Mouse (Mus musculus): ENCODE results near the gene Lmnb2. TPM values are rescaled to one million over a fixed set of nuclear protein-coding genes. Genes with fewer than 3 reads are reported as not detected.

Lmnb2 gene
- polyA plus RNA-seq, 1 experiment from 2014 or later: 12.1 TPM

DNA sequence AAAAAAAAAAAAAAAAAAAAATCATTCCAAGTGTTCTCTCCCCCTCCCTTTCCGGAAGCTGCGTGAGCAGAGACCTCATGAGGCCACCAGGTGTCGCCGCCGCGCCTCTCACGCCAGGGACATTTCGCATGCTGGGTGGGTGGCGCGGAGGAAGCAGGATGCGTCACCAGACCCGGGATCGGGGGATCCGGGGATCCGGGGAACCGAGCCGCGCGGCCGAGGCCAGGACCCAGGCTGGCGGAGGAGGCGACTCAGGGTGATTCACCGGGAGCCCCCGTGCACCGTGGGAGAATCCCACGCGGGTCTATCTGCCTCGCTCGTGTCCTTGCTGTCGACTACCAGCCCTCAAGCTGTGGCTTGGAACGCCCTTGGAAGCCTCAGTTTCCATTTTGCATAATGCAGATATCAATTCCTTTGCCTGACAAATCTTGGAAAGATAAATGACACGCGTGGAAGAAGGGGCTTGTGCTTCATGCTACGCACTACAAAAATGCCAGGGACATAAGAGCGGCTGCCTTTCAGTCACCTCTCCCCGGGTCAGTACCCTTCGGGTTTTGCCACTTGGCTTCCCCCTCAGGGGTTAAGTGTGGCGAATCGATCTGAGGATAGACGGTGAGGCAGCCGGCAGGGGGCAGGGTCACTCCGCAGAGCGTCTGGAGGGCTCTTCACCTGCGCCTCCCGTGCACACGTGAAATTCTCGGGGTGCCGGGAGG, 10.7 kb upstream of the Lmnb2 start:
- no peaks in the 10 kb centered on the region for H3K9me3 ChIP-seq (replicated peaks; ENCODE audit: control insufficient read depth, low read length)
- peak overlapping the region; percentile 44 for H3K4me3 ChIP-seq (ENCODE audit: low read depth, low read length)
- peak overlapping the region; percentile 71 for H3K9ac ChIP-seq (ENCODE audit: low read length)
- peak; percentile 95 for DNase-seq (ENCODE audit: low spot score)
- H3K27ac ChIP-seq (ENCODE audit: low read depth, low read length): peak overlapping the region; percentile 44; the same call in 1 of the 2 replicates
- no peaks in the 10 kb centered on the region for H3K36me3 ChIP-seq (ENCODE audit: control insufficient read depth, insufficient read depth, low read length)
- peaks cover 33% of the 10 kb centered on the region for H3K4me1 ChIP-seq (ENCODE audit: control insufficient read depth, insufficient read depth, low read length)
- ATAC-seq: peak; percentile 33
- H3K4me2 ChIP-seq (ENCODE audit: low read length): peak overlapping the region; percentile 84
- H3K27me3 ChIP-seq (replicated peaks; ENCODE audit: control insufficient read depth, insufficient read depth, low read length): peaks cover 34% of the 10 kb centered on the region
- WGBS: under 1% methylated on average over 47 of the region's 48 CpGs

DNA sequence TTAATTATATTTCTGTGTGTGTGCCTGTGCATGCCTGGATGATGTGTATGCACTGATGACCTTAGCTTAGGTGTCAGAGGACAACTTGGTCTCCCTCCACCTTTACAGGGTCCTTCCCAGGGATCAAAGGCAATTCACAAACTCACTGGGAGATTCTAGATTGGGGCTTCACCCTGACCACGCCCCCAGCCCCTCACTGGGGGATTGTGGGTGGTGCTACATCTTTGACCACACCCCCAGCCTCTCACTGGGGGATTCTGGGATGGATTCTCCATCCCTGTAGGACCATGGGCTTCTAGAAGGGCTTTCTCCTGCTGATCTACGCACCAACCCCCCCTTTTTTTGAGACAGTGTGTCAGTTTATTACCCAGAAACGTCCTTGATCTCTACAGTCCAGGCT, 7.4 kb upstream of the Lmnb2 start:
- Histone ChIP-seq H3K4me2 (ENCODE audit: low read length) (no peak overlapping the region), H3K9ac (ENCODE audit: low read length) (no peak overlapping the region), H3K4me3 (ENCODE audit: low read depth, low read length) (no peak overlapping the region), H3K36me3 (ENCODE audit: control insufficient read depth, insufficient read depth, low read length) (no peaks in the 10 kb centered on the region), H3K9me3 (replicated peaks; ENCODE audit: control insufficient read depth, low read length) (no peaks in the 10 kb centered on the region), H3K27me3 (replicated peaks; ENCODE audit: control insufficient read depth, insufficient read depth, low read length) (peaks cover 2% of the 10 kb centered on the region; the same call in 1 of the 2 replicates), H3K27ac (ENCODE audit: low read depth, low read length) (no peak overlapping the region), H3K4me1 (ENCODE audit: control insufficient read depth, insufficient read depth, low read length) (peaks cover 16% of the 10 kb centered on the region)
- 61% methylated on average over 3 of the region's 3 CpGs for WGBS
- DNase-seq (ENCODE audit: low spot score) (no peak), ATAC-seq (no peak)

DNA sequence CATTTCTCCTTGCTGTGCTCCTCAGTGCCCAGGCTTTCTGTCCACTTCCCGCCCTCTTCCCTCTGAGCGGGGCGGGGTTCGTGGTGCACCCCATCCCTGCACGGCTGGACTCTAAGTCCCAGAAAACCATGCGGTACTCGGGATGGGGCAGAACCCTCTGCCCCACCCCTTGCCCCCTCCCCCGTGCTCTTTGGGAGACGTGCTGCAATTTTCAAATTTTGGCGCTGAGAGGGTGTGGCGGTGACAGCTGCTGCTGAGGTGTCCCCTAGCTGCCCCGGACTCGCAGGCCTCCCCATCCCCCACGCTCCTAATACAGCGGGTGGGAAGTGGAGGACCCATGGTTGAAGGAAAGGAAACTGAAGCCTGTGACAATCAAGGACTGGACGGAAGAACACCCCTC, 3.9 kb upstream of the Lmnb2 start:
- Histone ChIP-seq H3K27me3 (replicated peaks; ENCODE audit: control insufficient read depth, insufficient read depth, low read length) (no peaks in the 10 kb centered on the region), H3K4me2 (ENCODE audit: low read length) (peak overlapping the region; percentile 38), H3K4me1 (ENCODE audit: control insufficient read depth, insufficient read depth, low read length) (peaks cover 7% of the 10 kb centered on the region), H3K27ac (ENCODE audit: low read depth, low read length) (no peak overlapping the region), H3K9me3 (replicated peaks; ENCODE audit: control insufficient read depth, low read length) (no peaks in the 10 kb centered on the region), H3K9ac (ENCODE audit: low read length) (peak overlapping the region; percentile 18; the same call in 1 of the 2 replicates), H3K36me3 (ENCODE audit: control insufficient read depth, insufficient read depth, low read length) (no peaks in the 10 kb centered on the region), H3K4me3 (ENCODE audit: low read depth, low read length) (peak overlapping the region; percentile 8; the same call in 1 of the 2 replicates)
- ATAC-seq (no peak), DNase-seq (ENCODE audit: low spot score) (peak; percentile 48)
- WGBS: 4% methylated on average over 16 of the region's 16 CpGs

DNA sequence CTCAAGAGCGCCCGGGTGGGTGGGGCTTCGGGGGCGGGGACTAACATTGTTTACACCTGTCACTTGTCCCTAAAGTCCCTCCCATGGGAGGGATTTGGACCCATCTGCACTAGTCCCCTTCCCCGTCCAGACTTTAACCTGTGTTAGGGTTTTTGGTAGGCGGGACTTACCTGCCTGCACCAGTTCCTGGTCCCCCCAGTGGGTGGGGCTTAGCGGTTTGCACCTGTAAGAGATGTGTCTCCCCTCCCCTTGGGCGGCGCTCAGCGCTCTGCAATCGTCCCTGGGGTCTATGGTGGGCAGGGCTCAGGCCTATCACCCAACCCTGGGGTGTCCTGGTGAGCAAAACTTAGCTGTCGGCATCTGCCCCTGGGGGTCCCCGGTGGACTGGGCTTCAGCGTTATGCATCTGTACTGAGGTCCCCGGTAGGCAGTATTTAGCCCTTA, 688 bp downstream of the Lmnb2 start:
- WGBS: 2% methylated on average over 15 of the region's 15 CpGs
- ATAC-seq: peak; percentile 24; the same call in 1 of the 2 replicates
- peak overlapping the region; percentile 75; the same call in 1 of the 2 replicates for H3K27ac ChIP-seq (ENCODE audit: low read depth, low read length)
- peak; percentile 21 for DNase-seq (ENCODE audit: low spot score)
- peak overlapping the region; percentile 93 for H3K9ac ChIP-seq (ENCODE audit: low read length)
- H3K9me3 ChIP-seq (replicated peaks; ENCODE audit: control insufficient read depth, low read length): no peaks in the 10 kb centered on the region
- peak overlapping the region; percentile 62 for H3K4me2 ChIP-seq (ENCODE audit: low read length)
- peaks cover 28% of the 10 kb centered on the region for H3K36me3 ChIP-seq (ENCODE audit: control insufficient read depth, insufficient read depth, low read length)
- H3K27me3 ChIP-seq (replicated peaks; ENCODE audit: control insufficient read depth, insufficient read depth, low read length): no peaks in the 10 kb centered on the region
- H3K4me3 ChIP-seq (ENCODE audit: low read depth, low read length): peak overlapping the region; percentile 93
- peaks cover 7% of the 10 kb centered on the region for H3K4me1 ChIP-seq (ENCODE audit: control insufficient read depth, insufficient read depth, low read length)

DNA sequence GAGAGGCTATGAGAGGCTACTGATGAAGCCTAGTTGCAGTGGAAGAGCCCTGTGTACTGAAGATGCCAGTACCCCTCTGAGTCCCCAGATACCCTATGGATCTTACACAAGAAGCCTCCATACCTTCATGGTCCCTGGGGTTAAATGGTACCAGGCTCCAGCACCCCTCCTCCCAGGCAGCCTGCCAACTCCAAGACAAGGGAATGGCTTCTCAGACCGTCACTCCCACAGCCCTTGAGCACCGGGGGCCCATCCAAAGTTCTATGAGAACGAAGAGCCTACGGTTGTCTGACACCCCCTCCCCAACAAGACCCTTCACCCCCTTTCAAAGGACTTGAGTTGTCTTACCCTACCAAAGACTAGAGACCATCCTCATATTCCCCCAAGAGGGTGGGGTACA, 2.3 kb downstream of the Lmnb2 start:
- WGBS: 76% methylated on average over 4 of the region's 4 CpGs
- Histone ChIP-seq H3K27me3 (replicated peaks; ENCODE audit: control insufficient read depth, insufficient read depth, low read length) (no peaks in the 10 kb centered on the region), H3K9ac (ENCODE audit: low read length) (no peak overlapping the region), H3K4me1 (ENCODE audit: control insufficient read depth, insufficient read depth, low read length) (peaks cover 4% of the 10 kb centered on the region), H3K36me3 (ENCODE audit: control insufficient read depth, insufficient read depth, low read length) (peaks cover 44% of the 10 kb centered on the region), H3K4me3 (ENCODE audit: low read depth, low read length) (no peak overlapping the region), H3K4me2 (ENCODE audit: low read length) (no peak overlapping the region), H3K9me3 (replicated peaks; ENCODE audit: control insufficient read depth, low read length) (no peaks in the 10 kb centered on the region), H3K27ac (ENCODE audit: low read depth, low read length) (no peak overlapping the region)
- DNase-seq (ENCODE audit: low spot score): no peak
- no peak for ATAC-seq

DNA sequence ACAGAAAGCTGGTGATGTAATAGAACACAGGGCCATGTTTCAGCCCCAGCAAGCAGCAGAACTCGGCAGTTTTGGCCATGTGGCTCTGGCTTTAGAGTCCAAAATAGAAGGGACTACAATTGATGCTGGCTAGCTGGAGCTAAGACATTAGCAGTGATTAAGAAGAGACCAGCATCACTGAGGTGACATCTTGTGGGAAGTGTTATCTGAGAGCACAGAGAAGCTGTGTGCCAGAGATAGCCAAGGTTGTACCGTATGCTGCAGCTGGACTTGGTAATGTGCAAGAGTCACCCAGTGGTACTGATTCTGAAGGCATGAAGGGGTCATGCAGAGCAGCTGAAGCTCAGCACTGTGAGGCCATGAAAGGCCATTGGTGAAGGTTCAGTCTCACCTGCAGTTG, 2.8 kb downstream of the Lmnb2 start:
- DNase-seq (ENCODE audit: low spot score): no peak

DNA sequence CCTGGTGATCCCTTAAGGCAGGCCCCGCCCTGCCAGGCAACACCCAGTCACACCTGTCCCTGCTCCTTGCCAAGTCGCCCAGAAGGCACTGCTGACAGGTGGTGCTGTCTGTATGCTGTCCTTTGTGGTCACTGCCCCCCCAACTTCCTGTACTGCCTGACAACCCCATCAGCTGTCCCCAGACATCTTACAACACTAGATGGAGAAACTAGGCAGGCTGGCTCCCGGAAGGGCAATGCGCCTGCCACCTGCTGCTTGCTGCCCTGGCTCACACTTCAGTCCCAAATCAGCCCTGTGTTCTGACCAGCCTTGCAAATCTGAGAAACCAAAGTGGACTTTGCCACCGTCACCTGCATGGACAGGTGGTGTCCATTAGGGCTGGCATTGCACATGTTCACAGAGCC, 3.8 kb downstream of the Lmnb2 start:
- 91% methylated on average over 5 of the region's 5 CpGs for WGBS
- H3K9me3 ChIP-seq (replicated peaks; ENCODE audit: control insufficient read depth, low read length): no peaks in the 10 kb centered on the region
- H3K4me1 ChIP-seq (ENCODE audit: control insufficient read depth, insufficient read depth, low read length): peaks cover 4% of the 10 kb centered on the region
- DNase-seq (ENCODE audit: low spot score) (no peak), ATAC-seq (no peak)
- no peak overlapping the region for H3K9ac ChIP-seq (ENCODE audit: low read length)
- no peaks in the 10 kb centered on the region for H3K27me3 ChIP-seq (replicated peaks; ENCODE audit: control insufficient read depth, insufficient read depth, low read length)
- no peak overlapping the region for H3K27ac ChIP-seq (ENCODE audit: low read depth, low read length)
- H3K36me3 ChIP-seq (ENCODE audit: control insufficient read depth, insufficient read depth, low read length): peaks cover 57% of the 10 kb centered on the region
- H3K4me2 ChIP-seq (ENCODE audit: low read length): no peak overlapping the region
- H3K4me3 ChIP-seq (ENCODE audit: low read depth, low read length): no peak overlapping the region

More for the DNA sequence above, 2.8 kb downstream of the Lmnb2 start:
- no peak for ATAC-seq
- Histone ChIP-seq H3K4me3 (ENCODE audit: low read depth, low read length) (no peak overlapping the region), H3K9me3 (replicated peaks; ENCODE audit: control insufficient read depth, low read length) (no peaks in the 10 kb centered on the region), H3K4me2 (ENCODE audit: low read length) (no peak overlapping the region), H3K9ac (ENCODE audit: low read length) (no peak overlapping the region), H3K27me3 (replicated peaks; ENCODE audit: control insufficient read depth, insufficient read depth, low read length) (no peaks in the 10 kb centered on the region), H3K27ac (ENCODE audit: low read depth, low read length) (no peak overlapping the region), H3K36me3 (ENCODE audit: control insufficient read depth, insufficient read depth, low read length) (peaks cover 47% of the 10 kb centered on the region), H3K4me1 (ENCODE audit: control insufficient read depth, insufficient read depth, low read length) (peaks cover 4% of the 10 kb centered on the region)
- 81% methylated on average over 2 of the region's 2 CpGs for WGBS

DNA sequence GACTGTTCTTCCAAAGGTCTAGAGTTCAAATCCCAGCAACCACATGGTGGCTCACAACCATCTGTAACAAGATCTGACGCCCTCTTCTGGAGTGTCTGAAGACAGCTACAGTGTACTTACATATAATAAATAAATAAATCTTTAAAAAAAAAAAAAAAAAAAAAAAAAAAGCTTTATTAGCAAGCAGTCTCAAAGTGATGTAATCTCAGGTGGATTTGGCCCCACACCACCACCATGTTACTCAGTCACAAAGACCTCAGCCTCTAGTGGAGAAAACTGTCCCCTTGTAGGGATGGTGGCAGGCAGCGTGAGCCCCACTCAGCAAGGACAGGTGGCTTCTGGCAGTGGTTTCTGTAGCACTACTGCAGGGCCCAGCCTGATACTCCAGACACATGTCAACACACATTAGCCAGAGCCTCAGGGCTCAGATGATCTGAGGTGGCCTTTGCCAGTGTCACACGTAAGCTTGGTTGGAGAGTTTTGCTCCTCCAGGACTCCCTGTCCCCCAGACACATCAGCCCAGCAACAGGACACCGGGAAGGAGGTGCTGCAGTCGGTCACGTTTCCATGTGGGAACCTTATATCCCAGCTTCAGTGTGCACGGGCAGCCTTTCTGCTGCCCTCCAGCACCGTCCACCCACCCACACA, 4.6 kb downstream of the Lmnb2 start:
- WGBS: 93% methylated on average over 7 of the region's 8 CpGs

DNA sequence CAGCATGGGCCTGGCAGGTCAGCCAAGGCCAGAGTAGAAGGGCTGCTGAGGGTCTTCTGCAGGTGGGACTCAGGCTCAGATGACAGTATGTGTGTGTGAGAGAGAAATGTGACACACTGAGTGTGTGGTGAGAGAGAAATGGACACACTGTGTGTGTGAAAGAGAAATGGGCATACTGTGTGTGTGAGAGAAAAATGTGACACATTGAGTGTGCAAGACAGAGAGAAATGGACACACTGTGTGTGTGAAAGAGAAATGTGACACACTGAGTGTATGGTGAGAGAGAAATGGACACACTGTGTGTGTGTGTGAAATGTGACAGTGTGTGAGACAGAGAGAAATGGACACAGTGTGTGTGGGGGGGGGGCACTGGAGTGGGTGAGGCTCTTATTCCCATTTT, 6.2 kb downstream of the Lmnb2 start:
- Histone ChIP-seq H3K4me1 (ENCODE audit: control insufficient read depth, insufficient read depth, low read length) (no peaks in the 10 kb centered on the region), H3K36me3 (ENCODE audit: control insufficient read depth, insufficient read depth, low read length) (peaks cover 81% of the 10 kb centered on the region), H3K9ac (ENCODE audit: low read length) (no peak overlapping the region), H3K4me2 (ENCODE audit: low read length) (no peak overlapping the region), H3K9me3 (replicated peaks; ENCODE audit: control insufficient read depth, low read length) (no peaks in the 10 kb centered on the region), H3K27ac (ENCODE audit: low read depth, low read length) (no peak overlapping the region), H3K27me3 (replicated peaks; ENCODE audit: control insufficient read depth, insufficient read depth, low read length) (no peaks in the 10 kb centered on the region), H3K4me3 (ENCODE audit: low read depth, low read length) (no peak overlapping the region)
- DNase-seq (ENCODE audit: low spot score): no peak
- ATAC-seq: no peak

More for the DNA sequence above, 4.6 kb downstream of the Lmnb2 start:
- Histone ChIP-seq H3K4me1 (ENCODE audit: control insufficient read depth, insufficient read depth, low read length) (peaks cover 4% of the 10 kb centered on the region), H3K27ac (ENCODE audit: low read depth, low read length) (no peak overlapping the region), H3K9me3 (replicated peaks; ENCODE audit: control insufficient read depth, low read length) (no peaks in the 10 kb centered on the region), H3K27me3 (replicated peaks; ENCODE audit: control insufficient read depth, insufficient read depth, low read length) (no peaks in the 10 kb centered on the region), H3K4me2 (ENCODE audit: low read length) (no peak overlapping the region), H3K36me3 (ENCODE audit: control insufficient read depth, insufficient read depth, low read length) (peaks cover 65% of the 10 kb centered on the region), H3K9ac (ENCODE audit: low read length) (no peak overlapping the region), H3K4me3 (ENCODE audit: low read depth, low read length) (no peak overlapping the region)
- DNase-seq (ENCODE audit: low spot score) (no peak), ATAC-seq (no peak)
